Mouse (Mus musculus) limb, embryonic 14.5 days (tissue): ENCODE measurements around the gene Armc5. TPM values are rescaled to one million over a fixed set of nuclear protein-coding genes. Genes with fewer than 3 reads are reported as not detected.

ENCODE experiments used
- ATAC-seq: fragments of 200-750 bp; cut with Nextera tagmentation; 2 replicates; pipeline ENCODE4 v1.8.0; 2017; ENCODE audit warnings: low read depth, moderate number of reproducible peaks, moderate TSS enrichment; ENCODE audit not compliant: low FRiP score
- DNase-seq: peaks from one replicate; pipeline ENCODE4 v3.0.0-alpha.2; 2015; ENCODE audit warnings: low spot score
- H3K27ac ChIP-seq: fragments of 300-500 bp; sonication (generic); replicated peaks from 2 replicates; pipeline ENCODE4 v1.5.1; 2014; ENCODE audit warnings: low read depth, mild to moderate bottlenecking, low read length, moderate library complexity, mixed read lengths
- H3K27me3 ChIP-seq: fragments of 300-500 bp; sonication (generic); 2 replicates; pipeline ENCODE4 v1.6.1; 2014; ENCODE audit warnings: low read length, mixed read lengths; ENCODE audit not compliant: control insufficient read depth, insufficient read depth
- H3K36me3 ChIP-seq: fragments of 300-500 bp; sonication (generic); 2 replicates; pipeline ENCODE4 v1.6.1; 2014; ENCODE audit warnings: mild to moderate bottlenecking, low read length, moderate library complexity, mixed read lengths; ENCODE audit not compliant: control insufficient read depth, insufficient read depth
- H3K4me1 ChIP-seq: fragments of 300-500 bp; sonication (generic); 2 replicates; pipeline ENCODE4 v1.6.1; 2014; ENCODE audit warnings: antibody characterized with exemption, low read length, mixed read lengths; ENCODE audit not compliant: control insufficient read depth, insufficient read depth
- H3K4me2 ChIP-seq: fragments of 300-500 bp; sonication (generic); replicated peaks from 2 replicates; pipeline ENCODE4 v1.6.1; 2014; ENCODE audit warnings: low read depth, mild to moderate bottlenecking, low read length, moderate library complexity; ENCODE audit not compliant: severe bottlenecking
- H3K4me3 ChIP-seq: fragments of 300-500 bp; sonication (generic); replicated peaks from 2 replicates; pipeline ENCODE4 v1.5.1; 2014; ENCODE audit warnings: low read length
- H3K9ac ChIP-seq: fragments of 300-500 bp; sonication (generic); 2 replicates; pipeline ENCODE4 v1.6.1; 2014; ENCODE audit warnings: mild to moderate bottlenecking, low read depth, low read length, moderate library complexity; ENCODE audit not compliant: severe bottlenecking
- H3K9me3 ChIP-seq: fragments of 300-500 bp; sonication (generic); 2 replicates; pipeline ENCODE4 v1.6.1; 2016; ENCODE audit warnings: low read length; ENCODE audit not compliant: control insufficient read depth
- POLR2A ChIP-seq: fragments of 200-500 bp; IDR thresholded peaks from 2 replicates; pipeline ENCODE4 v1.8.0; 2012; ENCODE audit warnings: inconsistent platforms, mild to moderate bottlenecking, moderate library complexity, borderline replicate concordance; ENCODE audit not compliant: insufficient read depth, insufficient read length; ENCODE audit errors: extremely low read depth
- WGBS: fragments of 180-500 bp; shearing (Covaris S2); extraction: QIAGEN DNeasy Blood & Tissue Kit; methylation state at CpG from one replicate; pipeline ENCODE4 v1.1.7; 2014; 5-methylcytosine and 5-hydroxymethylcytosine counted together
- polyA plus RNA-seq, 2 experiments: library from polyadenylated mRNA; depleted of rRNA in 1 of 2; stranded (reverse) in 1 of 2; unstranded in 1 of 2; fragments of >200 nt; fragmentation: Nextera tagmentation in 1 of 2; extraction: Ambion mirVana in 1 of 2; gene quantifications; 2 replicates each; pipeline versions ENCODE4 v1.2.1 to v1.2.3; 2012 to 2014

Gene Armc5
- polyA plus RNA-seq, 2 experiments = 14.5 to 21.2 TPM

DNA sequence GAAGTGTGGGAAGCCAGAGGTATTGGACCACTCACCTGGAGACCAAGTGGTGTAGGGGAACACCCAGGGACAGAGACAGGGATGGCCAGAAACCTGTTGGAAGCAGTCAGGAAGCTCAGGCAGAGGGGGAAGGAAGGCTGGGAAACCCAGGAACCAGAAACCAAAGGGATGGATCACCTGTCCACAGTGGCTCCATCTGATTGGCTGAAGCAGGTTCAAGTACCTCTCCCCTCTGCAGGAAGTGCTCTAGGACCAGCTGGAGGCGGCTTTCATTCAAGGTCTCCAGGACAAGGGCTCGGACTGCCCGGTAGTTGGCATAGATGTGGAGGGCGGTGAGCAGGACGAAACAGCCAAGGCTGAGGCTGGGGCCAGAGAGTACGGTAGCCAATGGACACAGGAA, 38.9 kb downstream of the Armc5 start:
- no peak for DNase-seq
- H3K4me2 ChIP-seq = no peak overlapping the region
- TF ChIP-seq POLR2A = no peak
- no peak for ATAC-seq
- no peak overlapping the region for H3K9ac ChIP-seq
- no peak overlapping the region for H3K27ac ChIP-seq
- no peaks in the 10 kb centered on the region for H3K4me1 ChIP-seq
- no peaks in the 10 kb centered on the region for H3K27me3 ChIP-seq
- WGBS = 95% methylated on average over 6 of the region's 6 CpGs
- no peaks in the 10 kb centered on the region for H3K9me3 ChIP-seq
- peaks cover 84% of the 10 kb centered on the region for H3K36me3 ChIP-seq
- no peak overlapping the region for H3K4me3 ChIP-seq

DNA sequence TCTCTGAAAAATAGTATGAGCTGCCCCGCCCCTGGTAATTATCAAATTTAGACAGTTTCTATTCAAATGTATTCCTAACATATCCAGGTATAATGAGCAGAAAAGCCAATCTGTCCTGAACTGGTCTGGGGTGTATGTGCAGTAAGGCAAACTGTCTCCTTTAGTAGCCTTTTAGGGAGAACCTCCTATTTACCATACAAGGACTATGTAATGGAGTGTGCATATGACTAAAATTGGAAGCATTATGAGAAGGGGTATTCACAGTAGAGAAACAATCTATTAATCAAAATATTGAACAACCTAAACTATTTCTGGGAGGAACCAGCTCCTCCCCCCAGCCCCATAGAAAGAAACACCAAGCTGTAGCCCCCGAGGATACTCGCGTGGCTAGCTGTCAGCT, 42.6 kb downstream of the Armc5 start:
- Histone ChIP-seq H3K27ac (no peak overlapping the region), H3K9me3 (no peaks in the 10 kb centered on the region), H3K4me1 (no peaks in the 10 kb centered on the region), H3K4me2 (no peak overlapping the region), H3K27me3 (no peaks in the 10 kb centered on the region), H3K4me3 (no peak overlapping the region), H3K9ac (no peak overlapping the region), H3K36me3 (peaks cover 56% of the 10 kb centered on the region)
- TF ChIP-seq POLR2A = no peak
- ATAC-seq (no peak), DNase-seq (no peak)
- 93% methylated on average over 4 of the region's 4 CpGs for WGBS

DNA sequence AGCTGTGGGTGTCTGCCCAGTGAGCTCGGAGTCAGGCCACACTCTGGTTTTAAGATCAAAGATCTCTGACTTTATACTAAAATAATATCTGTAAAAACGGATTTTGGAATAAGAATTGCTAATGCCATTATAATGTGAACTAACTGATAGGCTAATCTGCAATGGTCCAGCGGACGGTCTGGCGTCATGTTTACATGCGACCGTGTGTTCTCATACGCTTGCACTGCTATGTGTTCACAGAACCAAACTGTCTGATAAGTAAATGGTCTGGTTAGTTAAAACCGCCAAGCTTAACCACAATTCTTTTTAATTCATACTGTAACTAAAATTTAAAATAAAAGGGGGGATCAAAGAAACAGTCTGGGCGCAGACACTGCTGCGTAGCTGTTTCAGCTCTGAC, 44.6 kb downstream of the Armc5 start:
- Histone ChIP-seq H3K27ac (no peak overlapping the region), H3K4me1 (no peaks in the 10 kb centered on the region), H3K4me2 (no peak overlapping the region), H3K4me3 (no peak overlapping the region), H3K9ac (no peak overlapping the region), H3K9me3 (no peaks in the 10 kb centered on the region), H3K27me3 (no peaks in the 10 kb centered on the region), H3K36me3 (peaks cover 50% of the 10 kb centered on the region)
- TF ChIP-seq POLR2A = no peak
- ATAC-seq = no peak
- 89% methylated on average over 11 of the region's 11 CpGs for WGBS
- no peak for DNase-seq

DNA sequence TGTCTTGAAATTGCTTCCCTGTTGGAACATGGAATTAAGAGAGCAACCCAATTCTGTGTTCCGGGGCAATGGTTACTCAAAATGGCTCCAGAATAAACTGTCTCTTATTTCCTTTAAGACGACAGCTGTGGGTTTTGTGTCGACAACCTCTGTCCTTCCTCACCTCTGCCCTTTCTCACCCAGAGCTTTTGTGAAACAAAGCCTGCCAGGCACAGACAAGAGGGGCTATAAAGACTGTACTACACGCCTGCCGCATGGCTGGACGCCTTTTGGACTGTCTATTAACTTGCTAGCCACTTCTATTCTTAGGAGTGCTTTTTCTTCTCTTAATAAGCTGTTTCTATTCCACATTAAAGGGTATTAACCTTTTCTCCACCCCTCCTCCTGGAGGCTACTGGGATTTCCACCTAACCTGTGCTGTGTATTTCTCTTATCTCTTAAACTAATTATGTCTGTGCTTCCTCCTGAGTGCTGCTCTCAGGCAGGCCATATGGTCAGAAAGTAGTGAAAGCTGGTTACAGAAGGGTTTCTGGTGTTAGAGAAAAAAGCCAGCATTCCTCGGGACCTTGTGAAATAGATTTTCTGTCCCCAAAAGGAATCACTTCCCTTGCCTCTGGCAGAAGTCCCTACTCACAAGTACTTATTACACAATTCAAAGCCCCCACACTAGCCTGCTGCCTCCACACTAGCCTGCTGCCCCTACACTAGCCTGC, 45.5 kb downstream of the Armc5 start:
- WGBS = 21% methylated on average over 7 of the region's 7 CpGs
- Histone ChIP-seq H3K27me3 (no peaks in the 10 kb centered on the region), H3K36me3 (peaks cover 56% of the 10 kb centered on the region), H3K4me3 (no peak overlapping the region), H3K4me2 (no peak overlapping the region), H3K9me3 (no peaks in the 10 kb centered on the region), H3K9ac (no peak overlapping the region), H3K4me1 (no peaks in the 10 kb centered on the region), H3K27ac (no peak overlapping the region; the same call in 1 of the 2 replicates)
- no peak for TF ChIP-seq POLR2A
- DNase-seq (no peak), ATAC-seq (no peak)

DNA sequence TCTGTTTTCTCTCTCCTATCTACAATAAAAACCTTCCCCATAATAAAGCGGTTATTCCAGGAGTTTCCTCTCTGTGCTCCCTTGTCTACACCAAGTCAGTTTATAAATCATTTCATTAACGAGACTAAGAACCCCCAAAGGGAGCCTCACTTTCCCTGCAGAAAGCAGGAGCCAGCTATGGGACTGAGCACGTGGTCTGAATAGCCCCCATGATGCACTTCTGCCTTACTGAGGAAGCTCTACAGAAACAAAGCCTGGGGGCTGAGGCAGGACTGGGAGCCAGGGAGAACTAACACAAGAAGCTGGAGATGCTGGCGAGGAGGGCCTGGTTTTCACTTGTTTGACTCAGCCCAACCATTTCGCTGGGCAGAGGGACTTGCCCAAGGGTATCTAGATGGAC, 46.9 kb downstream of the Armc5 start:
- WGBS = 44% methylated on average over 5 of the region's 5 CpGs
- Histone ChIP-seq H3K27ac (no peak overlapping the region), H3K4me3 (no peak overlapping the region), H3K36me3 (peaks cover 58% of the 10 kb centered on the region), H3K4me1 (no peaks in the 10 kb centered on the region), H3K9ac (no peak overlapping the region), H3K27me3 (no peaks in the 10 kb centered on the region), H3K4me2 (no peak overlapping the region), H3K9me3 (no peaks in the 10 kb centered on the region)
- no peak for TF ChIP-seq POLR2A
- DNase-seq (no peak), ATAC-seq (no peak)
